Mouse (Mus musculus) heart, adult 2 months (tissue): ENCODE measurements around the gene Acot7.

Experiments used
- CTCF ChIP-seq: fragments of 200-600 bp; IDR thresholded peaks from 2 replicates; pipeline ENCODE4 v1.8.1; 2022; ENCODE audit warnings: antibody characterized with exemption, mild to moderate bottlenecking, moderate library complexity
- EP300 ChIP-seq: fragments of 200-500 bp; IDR thresholded peaks from 2 replicates; pipeline ENCODE4 v1.6.1; 2011; ENCODE audit warnings: low read depth, low read length, control low read depth; ENCODE audit not compliant: insufficient read depth

DNA sequence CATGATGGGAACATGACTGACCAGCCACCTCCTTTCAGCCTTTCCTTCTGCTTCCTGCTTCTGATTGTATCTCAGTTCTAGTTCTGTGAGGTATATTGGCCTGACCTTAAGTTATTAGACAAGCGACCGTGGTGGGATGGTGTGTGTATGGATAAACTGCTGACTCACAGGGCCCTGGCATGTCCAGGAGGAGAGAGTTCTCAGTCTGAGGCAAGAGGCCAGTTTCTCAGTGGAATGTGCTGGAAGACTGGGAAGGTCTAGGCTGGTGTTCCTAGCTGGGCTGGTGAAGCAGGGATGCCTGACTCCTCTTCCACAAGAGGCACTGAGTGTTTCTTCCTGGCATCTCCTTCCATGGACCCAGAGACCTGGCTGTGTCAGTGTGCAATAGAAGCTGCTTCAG, 15.2 kb upstream of the Acot7 start:
- TF ChIP-seq CTCF: no peak
- TF ChIP-seq EP300: no peak
